Mouse (Mus musculus): ENCODE measurements around the gene Pla2g16.

DNA sequence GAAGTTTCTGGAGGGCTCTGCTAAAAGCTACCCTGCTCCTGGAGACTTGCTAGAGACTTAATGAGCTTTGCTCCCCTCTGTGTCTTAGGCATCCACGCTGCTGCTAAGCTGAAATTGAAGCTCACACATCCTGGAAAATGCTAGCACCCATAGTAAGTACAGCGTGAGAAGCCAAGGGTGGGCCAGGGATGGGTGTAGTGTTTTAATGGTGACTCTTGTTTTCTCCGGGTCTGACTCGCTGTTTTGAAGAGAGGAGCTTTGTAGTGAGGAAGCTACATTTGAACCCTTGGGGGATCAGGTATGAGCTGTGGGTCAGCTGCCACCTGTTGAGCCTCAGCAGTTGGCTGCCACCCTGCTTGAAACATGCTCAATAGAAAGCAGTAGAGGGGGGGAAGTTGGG is 585 bp downstream of the Pla2g16 start:
- no peak for TF ChIP-seq EP300 (IDR thresholded peaks at IDR 0.05)
- TF ChIP-seq CTCF (IDR thresholded peaks at IDR 0.05): no peak

Data from lung, postnatal 0 days (tissue).